Mouse (Mus musculus): Measurements from ENCODE around the gene Nol3. TPM values are rescaled to one million over a fixed set of nuclear protein-coding genes. Genes with fewer than 3 reads are reported as not detected.
"Not testable (repeated sequence)": the region's sequence is repeated elsewhere in the genome, so short reads cannot be mapped to it uniquely, and the experiment has no call there.

Nol3 gene
- polyA plus RNA-seq, 1 experiment from 2014 or later: 0.73 TPM

- Histone ChIP-seq H3K79me2 (ENCODE audit: inconsistent target) (no peaks in the 10 kb centered on the region), H3K27ac (peak within 1 kb of the TSS; percentile 32; the same call in 1 of the 2 replicates), H3K4me3 (ENCODE audit: inconsistent target) (peak within 1 kb of the TSS; percentile 43), H3K36me3 (ENCODE audit: inconsistent target) (no peaks in the 10 kb centered on the region)
- 16% methylated on average over 30 of the region's 43 CpGs for WGBS (ENCODE audit: missing documents)
Observed at GRCm38 (mm10) chr8:105289805-105290460, 14.0 kb downstream of the Nol3 start, which contains the start of gene 4931428F04Rik. Gene 4931428F04Rik, minus strand, starts transcription at chr8:105289864.

- H3K4me3 ChIP-seq (ENCODE audit: inconsistent target): no peak overlapping the region
- no peak overlapping the region for H3K27ac ChIP-seq
- WGBS (ENCODE audit: missing documents): 33% methylated on average over 31 of the region's 31 CpGs
- H3K79me2 ChIP-seq (ENCODE audit: inconsistent target): no peaks in the 10 kb centered on the region
- no peaks in the 10 kb centered on the region for H3K36me3 ChIP-seq (ENCODE audit: inconsistent target)
Observed at GRCm38 (mm10) chr8:105290554-105291314, 14.8 kb downstream of the Nol3 start.

- H3K79me2 ChIP-seq (ENCODE audit: inconsistent target); H3K27ac ChIP-seq; H3K36me3 ChIP-seq (ENCODE audit: inconsistent target); H3K4me3 ChIP-seq (ENCODE audit: inconsistent target): not testable (repeated sequence)
- WGBS (ENCODE audit: missing documents): 84% methylated on average over 8 of the region's 8 CpGs
Observed at GRCm38 (mm10) chr8:105291364-105291763, 15.4 kb downstream of the Nol3 start.

GRCm38 (mm10) chr8:105291802-105292201 is 15.9 kb downstream of the Nol3 start:
- not testable (repeated sequence) for H3K27ac ChIP-seq; H3K4me3 ChIP-seq (ENCODE audit: inconsistent target); H3K79me2 ChIP-seq (ENCODE audit: inconsistent target); H3K36me3 ChIP-seq (ENCODE audit: inconsistent target)
- 83% methylated on average over 3 of the region's 3 CpGs for WGBS (ENCODE audit: missing documents)

GRCm38 (mm10) chr8:105292471-105292870 is 16.5 kb downstream of the Nol3 start:
- Histone ChIP-seq H3K36me3 (ENCODE audit: inconsistent target) (no peaks in the 10 kb centered on the region), H3K27ac (no peak overlapping the region), H3K4me3 (ENCODE audit: inconsistent target) (no peak overlapping the region), H3K79me2 (ENCODE audit: inconsistent target) (no peaks in the 10 kb centered on the region)
- 92% methylated on average over 6 of the region's 7 CpGs for WGBS (ENCODE audit: missing documents)

- Histone ChIP-seq H3K36me3 (ENCODE audit: inconsistent target) (no peaks in the 10 kb centered on the region), H3K27ac (no peak overlapping the region), H3K4me3 (ENCODE audit: inconsistent target) (no peak overlapping the region), H3K79me2 (ENCODE audit: inconsistent target) (peaks cover 8% of the 10 kb centered on the region)
- WGBS (ENCODE audit: missing documents): 96% methylated on average over 15 of the region's 19 CpGs
Observed at GRCm38 (mm10) chr8:105293405-105293804, 17.5 kb downstream of the Nol3 start.

- H3K79me2 ChIP-seq (ENCODE audit: inconsistent target): peaks cover 22% of the 10 kb centered on the region
- H3K36me3 ChIP-seq (ENCODE audit: inconsistent target): peaks cover 1% of the 10 kb centered on the region; the same call in 1 of the 2 replicates
- WGBS (ENCODE audit: missing documents): 91% methylated on average over 9 of the region's 9 CpGs
- H3K27ac ChIP-seq: no peak overlapping the region
- no peak overlapping the region for H3K4me3 ChIP-seq (ENCODE audit: inconsistent target)
Observed at GRCm38 (mm10) chr8:105294776-105295175, 18.8 kb downstream of the Nol3 start.

- Histone ChIP-seq H3K36me3 (ENCODE audit: inconsistent target) (peaks cover 6% of the 10 kb centered on the region; the same call in 1 of the 2 replicates), H3K79me2 (ENCODE audit: inconsistent target) (peaks cover 26% of the 10 kb centered on the region), H3K27ac (no peak overlapping the region), H3K4me3 (ENCODE audit: inconsistent target) (no peak overlapping the region)
- 69% methylated on average over 9 of the region's 11 CpGs for WGBS (ENCODE audit: missing documents)
Observed at GRCm38 (mm10) chr8:105295256-105295655, 19.3 kb downstream of the Nol3 start.

- peaks cover 13% of the 10 kb centered on the region; the same call in 1 of the 2 replicates for H3K36me3 ChIP-seq (ENCODE audit: inconsistent target)
- 14% methylated on average over 11 of the region's 11 CpGs for WGBS (ENCODE audit: missing documents)
- peaks cover 33% of the 10 kb centered on the region for H3K79me2 ChIP-seq (ENCODE audit: inconsistent target)
- H3K27ac ChIP-seq: peak within 1 kb of the TSS; percentile 46; the same call in 1 of the 2 replicates
- H3K4me3 ChIP-seq (ENCODE audit: inconsistent target): peak within 1 kb of the TSS; percentile 92; the same call in 1 of the 2 replicates
Observed at GRCm38 (mm10) chr8:105295895-105296573, 20.1 kb downstream of the Nol3 start, which contains the start of gene Exoc3l. Gene Exoc3l, minus strand, starts transcription at chr8:105296101.

- Histone ChIP-seq H3K79me2 (ENCODE audit: inconsistent target) (peaks cover 38% of the 10 kb centered on the region), H3K27ac (peak within 1 kb of the TSS; percentile 46), H3K36me3 (ENCODE audit: inconsistent target) (peaks cover 26% of the 10 kb centered on the region; the same call in 1 of the 2 replicates), H3K4me3 (ENCODE audit: inconsistent target) (peak within 1 kb of the TSS; percentile 92)
- under 1% methylated on average over 57 of the region's 58 CpGs for WGBS (ENCODE audit: missing documents)
Observed at GRCm38 (mm10) chr8:105297511-105298192, 21.7 kb downstream of the Nol3 start, which contains the start of gene E2f4. Gene E2f4, plus strand, starts transcription at chr8:105297663.

GRCm38 (mm10) chr8:105298351-105299252 is 22.7 kb downstream of the Nol3 start:
- WGBS (ENCODE audit: missing documents): 62% methylated on average over 18 of the region's 18 CpGs
- H3K27ac ChIP-seq: peak overlapping the region; percentile 37
- peaks cover 26% of the 10 kb centered on the region; the same call in 1 of the 2 replicates for H3K36me3 ChIP-seq (ENCODE audit: inconsistent target)
- peak overlapping the region; percentile 92 for H3K4me3 ChIP-seq (ENCODE audit: inconsistent target)
- H3K79me2 ChIP-seq (ENCODE audit: inconsistent target): peaks cover 38% of the 10 kb centered on the region

- WGBS (ENCODE audit: missing documents): 99% methylated on average over 8 of the region's 8 CpGs
- H3K79me2 ChIP-seq (ENCODE audit: inconsistent target): peaks cover 38% of the 10 kb centered on the region
- H3K27ac ChIP-seq: no peak overlapping the region
- peaks cover 26% of the 10 kb centered on the region; the same call in 1 of the 2 replicates for H3K36me3 ChIP-seq (ENCODE audit: inconsistent target)
- no peak overlapping the region for H3K4me3 ChIP-seq (ENCODE audit: inconsistent target)
Observed at GRCm38 (mm10) chr8:105299962-105300361, 24.0 kb downstream of the Nol3 start.

GRCm38 (mm10) chr8:105303396-105303795 is 27.5 kb downstream of the Nol3 start:
- Histone ChIP-seq H3K36me3 (ENCODE audit: inconsistent target) (peaks cover 38% of the 10 kb centered on the region; the same call in 1 of the 2 replicates), H3K79me2 (ENCODE audit: inconsistent target) (peaks cover 31% of the 10 kb centered on the region), H3K4me3 (ENCODE audit: inconsistent target) (no peak overlapping the region), H3K27ac (peak overlapping the region; percentile 45; the same call in 1 of the 2 replicates)
- 75% methylated on average over 8 of the region's 8 CpGs for WGBS (ENCODE audit: missing documents)

Data from macrophage (primary cell).